Mouse (Mus musculus): ENCODE data around the gene Tspyl1. TPM values are rescaled to one million over a fixed set of nuclear protein-coding genes. Genes with fewer than 3 reads are reported as not detected.

The Tspyl1 gene
- polyA plus RNA-seq, 1 experiment from 2014 or later: 45.7 TPM

DNA sequence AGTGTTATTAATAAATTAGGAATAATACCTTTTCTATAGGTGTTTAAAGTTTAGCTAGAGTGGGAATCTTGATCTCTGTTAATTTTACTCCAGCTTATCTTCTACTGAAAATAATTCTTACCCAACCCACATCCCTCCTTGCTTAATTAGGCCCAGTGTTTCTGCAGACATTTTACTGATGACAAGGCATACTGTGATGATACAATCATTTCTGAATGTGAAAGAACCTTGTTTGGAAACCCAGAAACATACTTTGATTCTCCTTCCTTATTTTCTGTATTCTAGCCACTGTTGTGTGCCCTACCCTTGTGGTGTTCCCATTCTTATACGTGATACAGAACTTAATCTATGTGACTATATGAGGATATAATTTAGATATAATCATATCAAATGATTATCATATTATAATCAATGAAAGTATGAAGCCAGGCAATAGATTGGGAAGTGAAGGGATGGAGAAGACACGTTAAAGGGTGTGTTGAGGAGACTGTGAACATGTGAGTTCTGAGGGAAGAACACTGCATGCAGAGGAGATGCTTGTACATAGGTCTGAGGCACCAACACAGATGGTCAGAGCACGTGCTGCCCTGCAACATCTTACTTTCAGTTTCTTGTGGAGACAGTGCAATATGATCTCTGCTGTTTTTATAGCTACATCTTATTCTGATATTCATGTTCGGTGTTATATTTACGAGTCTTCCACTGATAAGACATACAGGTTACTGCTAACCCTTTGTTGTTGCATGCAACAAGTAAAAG lies 14.5 kb upstream of the Tspyl1 start:
- Histone ChIP-seq H3K4me2 (replicated peaks; ENCODE audit: low read depth) (no peak overlapping the region), H3K36me3 (ENCODE audit: control insufficient read depth, insufficient read depth) (no peaks in the 10 kb centered on the region), H3K27ac (ENCODE audit: low read depth, low read length) (no peak overlapping the region), H3K4me1 (replicated peaks; ENCODE audit: control insufficient read depth, insufficient read depth, low read length) (no peaks in the 10 kb centered on the region), H3K27me3 (replicated peaks; ENCODE audit: control insufficient read depth, insufficient read depth, low read length) (no peaks in the 10 kb centered on the region), H3K4me3 (ENCODE audit: low read depth, low read length) (no peak overlapping the region), H3K9ac (ENCODE audit: low read depth, low read length) (no peak overlapping the region), H3K9me3 (ENCODE audit: control insufficient read depth) (no peaks in the 10 kb centered on the region)
- TF ChIP-seq CTCF (IDR thresholded peaks at IDR 0.05; ENCODE audit: low read depth): no peak
- WGBS: 51% methylated on average over 5 of the region's 5 CpGs
- ATAC-seq: no peak

GRCm38 (mm10) chr10:34271681-34272080 lies 10.3 kb upstream of the Tspyl1 start:
- H3K4me2 ChIP-seq (replicated peaks; ENCODE audit: low read depth): no peak overlapping the region
- H3K27ac ChIP-seq (ENCODE audit: low read depth, low read length): no peak overlapping the region
- no peaks in the 10 kb centered on the region for H3K9me3 ChIP-seq (ENCODE audit: control insufficient read depth)
- H3K27me3 ChIP-seq (replicated peaks; ENCODE audit: control insufficient read depth, insufficient read depth, low read length): no peaks in the 10 kb centered on the region
- H3K4me1 ChIP-seq (replicated peaks; ENCODE audit: control insufficient read depth, insufficient read depth, low read length): no peaks in the 10 kb centered on the region
- TF ChIP-seq CTCF (IDR thresholded peaks at IDR 0.05; ENCODE audit: low read depth): no peak
- ATAC-seq: no peak
- WGBS: 67% methylated on average over 7 of the region's 7 CpGs
- H3K9ac ChIP-seq (ENCODE audit: low read depth, low read length): no peak overlapping the region
- no peaks in the 10 kb centered on the region for H3K36me3 ChIP-seq (ENCODE audit: control insufficient read depth, insufficient read depth)
- H3K4me3 ChIP-seq (ENCODE audit: low read depth, low read length): no peak overlapping the region

- no peak overlapping the region for H3K9ac ChIP-seq (ENCODE audit: low read depth, low read length)
- peak; percentile 81 for TF ChIP-seq CTCF (IDR thresholded peaks at IDR 0.05; ENCODE audit: low read depth)
- peak overlapping the region; percentile 16; the same call in 1 of the 2 replicates for H3K4me3 ChIP-seq (ENCODE audit: low read depth, low read length)
These were observed 1.3 kb upstream of the Tspyl1 start for GRCm38 (mm10) chr10:34280591-34281175.

DNA sequence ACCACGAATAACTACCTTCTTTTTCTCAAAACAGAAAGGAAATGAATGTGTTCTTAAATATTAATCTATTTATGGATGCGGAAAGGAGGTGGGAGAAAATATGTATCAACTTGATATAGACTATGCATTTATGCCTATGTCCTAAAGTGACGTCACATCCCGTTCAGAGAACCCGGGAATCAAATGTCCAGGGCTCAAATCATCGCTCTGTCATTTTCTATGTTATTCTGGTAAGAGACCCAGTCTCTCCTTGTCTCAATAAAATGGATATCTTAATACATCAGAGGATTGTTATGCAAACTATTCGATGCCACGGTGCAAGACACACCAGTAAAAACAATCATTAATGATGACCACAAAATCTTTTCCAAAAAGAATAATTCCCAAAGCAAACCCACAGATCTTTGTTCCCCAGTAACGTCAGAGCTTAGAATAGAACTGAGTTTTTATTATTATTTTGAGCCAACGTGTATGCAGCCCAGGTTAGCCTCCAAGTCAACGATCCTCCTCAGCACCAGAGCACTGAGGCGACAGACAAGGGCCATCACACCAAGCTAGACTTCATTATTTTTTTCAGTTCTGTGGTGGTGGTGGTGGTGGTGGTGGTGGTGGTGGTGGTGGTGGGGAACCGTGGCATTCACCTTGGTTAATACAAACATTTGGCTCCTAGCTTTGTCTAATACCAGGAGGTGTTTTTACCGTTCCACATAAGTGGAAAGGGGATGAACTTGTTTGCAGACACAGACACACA lies 604 bp upstream of the Tspyl1 start:
- peak overlapping the region; percentile 87 for H3K4me2 ChIP-seq (replicated peaks; ENCODE audit: low read depth)
- no peaks in the 10 kb centered on the region for H3K9me3 ChIP-seq (ENCODE audit: control insufficient read depth)
- no peaks in the 10 kb centered on the region for H3K27me3 ChIP-seq (replicated peaks; ENCODE audit: control insufficient read depth, insufficient read depth, low read length)
- ATAC-seq: no peak; the same call in 1 of the 2 replicates
- H3K36me3 ChIP-seq (ENCODE audit: control insufficient read depth, insufficient read depth): no peaks in the 10 kb centered on the region
- peak overlapping the region; percentile 98 for H3K4me3 ChIP-seq (ENCODE audit: low read depth, low read length)
- peak overlapping the region; percentile 98 for H3K9ac ChIP-seq (ENCODE audit: low read depth, low read length)
- no peak overlapping the region for H3K27ac ChIP-seq (ENCODE audit: low read depth, low read length)
- H3K4me1 ChIP-seq (replicated peaks; ENCODE audit: control insufficient read depth, insufficient read depth, low read length): 0 out of 2 replicates have a peak, but pooled peaks cover 3% of the 10 kb centered on the region
- TF ChIP-seq CTCF (IDR thresholded peaks at IDR 0.05; ENCODE audit: low read depth): no peak
- WGBS: 16% methylated on average over 14 of the region's 14 CpGs

More at GRCm38 (mm10) chr10:34280591-34281175, 1.3 kb upstream of the Tspyl1 start:
- 0 out of 2 replicates have a peak, but pooled peaks cover 3% of the 10 kb centered on the region for H3K4me1 ChIP-seq (replicated peaks; ENCODE audit: control insufficient read depth, insufficient read depth, low read length)
- H3K27me3 ChIP-seq (replicated peaks; ENCODE audit: control insufficient read depth, insufficient read depth, low read length): no peaks in the 10 kb centered on the region
- no peak overlapping the region for H3K27ac ChIP-seq (ENCODE audit: low read depth, low read length)
- WGBS: 24% methylated on average over 13 of the region's 13 CpGs
- peak overlapping the region; percentile 87 for H3K4me2 ChIP-seq (replicated peaks; ENCODE audit: low read depth)
- H3K9me3 ChIP-seq (ENCODE audit: control insufficient read depth): no peaks in the 10 kb centered on the region
- ATAC-seq: no peak
- no peaks in the 10 kb centered on the region for H3K36me3 ChIP-seq (ENCODE audit: control insufficient read depth, insufficient read depth)

- WGBS: 2% methylated on average over 47 of the region's 47 CpGs
- no peak for TF ChIP-seq CTCF (IDR thresholded peaks at IDR 0.05; ENCODE audit: low read depth)
- Histone ChIP-seq H3K4me3 (ENCODE audit: low read depth, low read length) (peak overlapping the region; percentile 98), H3K27me3 (replicated peaks; ENCODE audit: control insufficient read depth, insufficient read depth, low read length) (no peaks in the 10 kb centered on the region), H3K9me3 (ENCODE audit: control insufficient read depth) (no peaks in the 10 kb centered on the region), H3K27ac (ENCODE audit: low read depth, low read length) (peak overlapping the region; percentile 61), H3K9ac (ENCODE audit: low read depth, low read length) (peak overlapping the region; percentile 98), H3K36me3 (ENCODE audit: control insufficient read depth, insufficient read depth) (0 out of 2 replicates have a peak, but pooled peaks cover 2% of the 10 kb centered on the region), H3K4me1 (replicated peaks; ENCODE audit: control insufficient read depth, insufficient read depth, low read length) (0 out of 2 replicates have a peak, but pooled peaks cover 3% of the 10 kb centered on the region), H3K4me2 (replicated peaks; ENCODE audit: low read depth) (peak overlapping the region; percentile 87)
- ATAC-seq: peak; percentile 78
These were observed 639 bp downstream of the Tspyl1 start for GRCm38 (mm10) chr10:34282420-34283238.

All from intestine, postnatal 0 days (tissue).